Mouse (Mus musculus) gastrocnemius, adult 2 months (tissue): ENCODE data around the gene Pde4d. TPM values are rescaled to one million over a fixed set of nuclear protein-coding genes. Genes with fewer than 3 reads are reported as not detected.
A peak's percentile ranks its signal among the peaks of the same experiment; 100 is the strongest.

ENCODE experiments used
- DNase-seq: peaks from one replicate; pipeline ENCODE4 v3.0.0; 2022
- H3K27ac ChIP-seq: fragments of 200-600 bp; 2 replicates; pipeline ENCODE4 v1.8.1; 2022; ENCODE audit warnings: mild to moderate bottlenecking
- H3K4me3 ChIP-seq: fragments of 200-600 bp; 2 replicates; pipeline ENCODE4 v1.8.1; 2022; ENCODE audit warnings: mild to moderate bottlenecking, moderate library complexity
- CTCF ChIP-seq: fragments of 200-600 bp; IDR thresholded peaks from 2 replicates; pipeline ENCODE4 v1.8.1; 2022; ENCODE audit warnings: antibody characterized with exemption, mild to moderate bottlenecking, moderate library complexity
- intact Hi-C: fragments of 180-260 bp; cut with DNase I; formaldehyde crosslinking; loops from one replicate; pipeline ENCODE4 v1.15.1; 2025
- total RNA-seq, 2 experiments: library from RNA; stranded (reverse); gene quantifications; 2 replicates each; pipeline ENCODE4 v1.2.3; 2021

Gene Pde4d
- total RNA-seq, 2 experiments from 2014 or later = 239 to 330 TPM

DNA sequence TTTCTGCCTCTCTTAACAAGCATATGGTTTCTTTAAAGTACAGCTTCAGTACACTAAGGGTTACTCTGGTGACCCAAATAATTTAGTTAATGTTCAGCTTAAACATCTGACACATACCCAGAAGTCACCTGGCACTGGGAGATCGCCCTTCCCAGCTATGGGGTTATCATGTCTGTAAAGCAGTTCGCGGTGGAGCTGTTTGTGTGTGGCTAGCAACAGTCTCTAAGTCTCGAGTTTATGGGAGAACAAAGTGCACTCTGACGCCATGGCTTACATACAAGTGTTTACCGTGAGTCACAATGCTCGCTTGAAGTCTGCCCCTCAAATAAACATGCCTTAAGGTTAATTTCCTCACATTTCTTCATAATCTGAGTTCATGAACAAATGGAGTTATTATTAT, 1053.0 kb downstream of the Pde4d start:
- TF ChIP-seq CTCF = no peak
- peak overlapping the region; percentile 24; the same call in 1 of the 2 replicates for H3K27ac ChIP-seq
- intact Hi-C loops = no loop called here
- DNase-seq = no peak
- H3K4me3 ChIP-seq = no peak overlapping the region

DNA sequence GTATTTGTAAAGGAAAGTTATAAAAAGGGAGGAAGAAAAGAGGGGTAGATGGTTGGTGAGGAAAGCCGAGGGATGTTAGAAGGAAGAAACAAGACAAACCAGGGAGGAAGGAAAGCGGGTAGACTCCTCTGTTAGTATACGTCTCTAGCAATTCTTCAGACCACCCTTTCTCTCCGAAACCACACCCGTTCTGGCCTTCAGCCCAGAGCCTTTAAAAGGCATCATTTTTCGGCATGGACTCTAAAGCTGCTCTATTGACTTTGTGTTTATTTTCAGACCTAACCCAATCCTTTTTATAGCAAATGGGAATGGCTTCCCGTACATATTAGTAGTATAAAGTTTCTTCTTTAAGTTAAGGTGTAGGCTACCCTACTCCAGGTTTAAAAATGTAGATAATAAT, 1057.0 kb downstream of the Pde4d start:
- no peak for DNase-seq
- H3K4me3 ChIP-seq = no peak overlapping the region
- intact Hi-C loops = no loop called here
- no peak overlapping the region for H3K27ac ChIP-seq
- TF ChIP-seq CTCF = no peak

- no peak overlapping the region for H3K4me3 ChIP-seq
- no peak overlapping the region for H3K27ac ChIP-seq
- intact Hi-C loops = no loop called here
- TF ChIP-seq CTCF = no peak
- no peak for DNase-seq
Observed at GRCm38 (mm10) chr13:109508472-109508871, 1058.7 kb downstream of the Pde4d start.

DNA sequence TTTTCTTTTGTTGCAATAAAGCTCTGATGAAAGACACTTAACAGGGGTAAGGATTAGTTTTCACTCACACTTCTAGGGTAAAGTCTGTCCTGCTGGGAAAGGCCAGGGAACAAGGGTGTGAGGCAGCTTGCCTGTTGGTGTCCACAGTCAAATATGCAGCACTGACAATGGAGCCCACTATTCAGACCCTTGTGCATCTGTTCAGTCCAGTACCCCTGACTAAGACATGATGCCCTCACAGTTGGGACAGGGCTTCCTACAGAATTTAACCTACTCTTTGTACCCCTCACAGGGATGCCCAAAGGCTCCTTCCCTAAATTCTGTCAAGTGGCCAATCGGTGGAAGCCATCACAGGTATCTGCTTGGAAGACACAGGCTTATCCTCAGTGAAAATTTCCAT, 1068.4 kb downstream of the Pde4d start:
- DNase-seq = no peak
- no peak for TF ChIP-seq CTCF
- Histone ChIP-seq H3K27ac (no peak overlapping the region), H3K4me3 (no peak overlapping the region)
- intact Hi-C loops = loop anchor here (2.0 to 5.0 kb wide), 2 partner anchors 171 to 287 kb away; no protein-coding TSS in a partner anchor

DNA sequence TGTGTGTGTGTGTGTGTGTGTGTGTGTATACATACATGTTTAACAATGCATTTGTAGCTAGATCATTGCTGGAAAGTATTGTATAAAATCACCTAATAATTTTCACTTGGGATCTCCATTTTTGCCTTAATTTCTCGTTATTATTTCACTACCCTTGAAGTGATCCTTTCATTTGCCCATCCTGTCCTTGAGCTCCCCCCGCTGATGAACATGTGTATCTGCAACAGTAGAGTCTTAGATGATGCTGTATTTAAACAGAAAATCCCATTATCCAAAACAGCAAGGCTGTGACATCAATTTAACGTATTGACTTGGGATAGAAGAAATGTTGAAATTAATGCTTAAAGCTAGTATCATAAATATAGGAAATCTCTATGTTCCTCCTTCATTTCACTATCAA, 1069.7 kb downstream of the Pde4d start:
- H3K27ac ChIP-seq = no peak overlapping the region
- TF ChIP-seq CTCF = peak; percentile 74
- H3K4me3 ChIP-seq = no peak overlapping the region
- intact Hi-C loops = loop anchor here (2.0 to 5.0 kb wide), 2 partner anchors 172 to 289 kb away; no protein-coding TSS in a partner anchor
- DNase-seq = no peak

GRCm38 (mm10) chr13:109519966-109520646, 1070.4 kb downstream of the Pde4d start:
- intact Hi-C loops = loop anchor here (2.0 to 5.0 kb wide), 2 partner anchors 173 to 289 kb away; no protein-coding TSS in a partner anchor
- Histone ChIP-seq H3K4me3 (no peak overlapping the region), H3K27ac (no peak overlapping the region)
- no peak for DNase-seq
- no peak for TF ChIP-seq CTCF

DNA sequence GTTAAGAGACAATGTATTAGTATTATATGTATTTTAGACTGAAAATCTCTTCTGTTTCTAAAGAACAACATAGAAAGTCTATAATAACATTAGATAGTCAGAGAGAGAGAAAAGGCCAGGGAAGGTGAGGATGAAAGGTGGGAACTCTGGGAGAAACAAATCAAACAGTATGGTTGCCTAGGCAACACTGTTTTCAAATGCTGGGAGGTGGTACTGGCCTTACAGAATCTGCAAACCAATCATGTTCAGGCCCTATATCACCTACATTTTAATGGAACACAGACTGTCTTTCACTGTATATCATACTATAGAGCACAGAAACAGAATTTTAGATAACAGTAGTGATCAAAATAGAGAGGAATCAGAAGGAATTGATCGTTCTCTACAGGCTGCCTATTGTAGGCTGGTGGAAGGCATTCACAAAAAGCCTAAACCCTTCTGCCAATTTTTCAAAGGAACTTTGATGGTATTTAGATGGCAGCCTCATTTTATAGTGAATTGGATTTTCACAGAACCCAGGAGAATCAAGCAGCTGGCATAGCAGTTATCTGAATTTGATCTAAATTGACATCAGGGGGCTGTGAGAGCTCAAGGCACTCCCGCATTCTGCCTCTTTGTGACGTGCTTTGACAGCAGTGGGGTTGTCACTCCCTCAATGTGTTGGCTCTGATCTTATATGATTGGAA, 1084.2 kb downstream of the Pde4d start:
- no peak for DNase-seq
- H3K4me3 ChIP-seq = no peak overlapping the region
- TF ChIP-seq CTCF = no peak
- no peak overlapping the region for H3K27ac ChIP-seq
- intact Hi-C loops = no loop called here

DNA sequence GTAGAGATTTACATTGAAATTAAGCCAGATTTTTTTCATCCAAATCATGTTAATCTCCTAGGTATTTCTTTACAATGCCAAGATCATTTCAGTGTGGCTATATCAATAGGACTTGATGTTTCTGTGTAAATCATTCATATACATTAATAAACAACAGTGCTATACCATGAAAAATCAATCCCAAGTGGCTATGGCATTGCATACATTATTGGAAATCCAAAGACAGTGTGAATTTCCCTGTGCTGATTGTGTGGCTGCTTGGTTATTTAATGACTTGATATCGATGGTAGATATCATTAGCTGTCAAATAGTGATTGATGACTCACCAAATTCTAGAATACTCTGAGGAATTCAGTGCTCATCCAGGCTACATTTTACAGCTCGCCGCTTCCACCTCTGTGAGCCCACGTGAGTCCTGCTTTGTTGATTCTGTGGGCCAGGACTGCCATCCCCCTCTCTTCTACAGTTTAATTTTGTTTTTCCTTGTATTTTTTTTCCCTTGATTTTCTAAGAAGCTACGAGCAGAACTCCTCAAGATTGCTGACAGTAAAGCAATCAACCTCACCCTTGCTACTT, 1085.0 kb downstream of the Pde4d start:
- DNase-seq = no peak
- Histone ChIP-seq H3K27ac (no peak overlapping the region), H3K4me3 (no peak overlapping the region)
- no peak for TF ChIP-seq CTCF
- intact Hi-C loops = no loop called here

DNA sequence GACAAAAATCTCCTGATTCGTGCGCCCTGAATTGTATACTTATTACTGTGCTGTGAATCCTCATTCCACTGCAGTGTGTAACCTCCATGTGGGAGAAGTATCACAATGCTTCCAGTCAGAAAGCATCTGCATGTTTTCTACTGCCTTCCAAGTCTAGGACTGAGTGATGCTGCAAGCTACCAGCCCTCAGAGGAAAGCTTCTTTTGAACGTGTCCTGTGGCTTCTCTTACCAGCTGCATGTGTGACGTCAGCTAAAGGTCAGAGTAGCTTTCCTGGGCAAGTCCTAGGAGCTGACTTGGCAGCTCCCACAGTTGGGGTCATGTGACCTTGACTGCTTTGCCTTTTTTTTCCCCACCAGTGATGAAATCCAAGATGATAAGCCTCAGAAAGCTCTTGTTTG, 1086.9 kb downstream of the Pde4d start:
- intact Hi-C loops = no loop called here
- no peak overlapping the region for H3K4me3 ChIP-seq
- no peak for TF ChIP-seq CTCF
- DNase-seq = peak; percentile 33
- H3K27ac ChIP-seq = no peak overlapping the region

GRCm38 (mm10) chr13:109539371-109539770, 1089.6 kb downstream of the Pde4d start:
- Histone ChIP-seq H3K27ac (no peak overlapping the region), H3K4me3 (no peak overlapping the region)
- no peak for TF ChIP-seq CTCF
- DNase-seq = no peak
- intact Hi-C loops = no loop called here

DNA sequence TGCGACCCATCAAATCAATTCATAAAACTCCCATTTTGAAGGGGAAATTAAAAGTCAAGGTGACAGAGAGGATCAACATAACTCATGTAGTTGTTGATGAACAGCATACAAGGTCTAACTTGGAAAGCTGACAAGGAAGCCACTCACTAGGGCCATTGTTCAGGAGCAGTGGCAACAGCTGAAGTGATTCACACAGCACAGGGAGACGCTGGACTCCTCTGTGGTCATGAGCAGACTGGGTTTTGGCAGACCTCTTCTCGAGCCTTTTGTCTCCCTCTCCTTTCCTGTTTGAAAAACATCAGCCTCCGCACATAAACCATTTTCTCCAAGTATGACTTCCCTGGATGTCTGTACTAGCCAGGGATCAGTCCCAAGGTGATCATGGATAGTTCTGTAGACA, 1094.9 kb downstream of the Pde4d start:
- Histone ChIP-seq H3K27ac (peak overlapping the region; percentile 1; the same call in 1 of the 2 replicates), H3K4me3 (no peak overlapping the region)
- no peak for DNase-seq
- TF ChIP-seq CTCF = no peak
- intact Hi-C loops = loop anchor here (10.0 kb wide), 1 partner anchor 100 kb away; no protein-coding TSS in a partner anchor

DNA sequence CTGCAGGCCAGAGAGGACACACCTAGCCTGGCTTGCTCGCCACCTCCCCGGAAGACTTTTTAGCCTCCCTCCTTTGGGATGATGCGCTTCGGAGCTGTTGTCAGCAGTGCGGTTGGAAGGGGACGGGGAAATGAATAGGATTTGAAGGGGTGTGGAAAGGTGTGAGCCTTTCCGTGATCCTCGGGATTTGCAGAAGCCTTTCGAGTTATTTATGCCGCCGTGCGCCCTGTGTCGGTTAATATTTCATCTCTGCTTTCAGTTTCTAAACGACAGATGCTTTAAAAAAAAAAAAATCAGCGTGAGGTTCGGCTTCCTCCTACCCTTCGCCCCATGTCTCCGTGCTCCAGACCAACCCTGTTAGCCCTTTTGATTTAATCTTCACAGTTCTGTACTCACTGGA, 1096.6 kb downstream of the Pde4d start:
- TF ChIP-seq CTCF = no peak
- intact Hi-C loops = loop anchor here (2.0 to 10.0 kb wide), 3 partner anchors 102 to 202 kb away; no protein-coding TSS in a partner anchor
- no peak for DNase-seq
- H3K27ac ChIP-seq = peak overlapping the region; percentile 70
- H3K4me3 ChIP-seq = peak overlapping the region; percentile 61

- Histone ChIP-seq H3K27ac (peak overlapping the region; percentile 70; the same call in 1 of the 2 replicates), H3K4me3 (peak overlapping the region; percentile 61)
- no peak for TF ChIP-seq CTCF
- peak; percentile 26 for DNase-seq
- intact Hi-C loops = loop anchor here (1.0 to 10.0 kb wide), 4 partner anchors 102 to 318 kb away; no protein-coding TSS in a partner anchor
Observed at GRCm38 (mm10) chr13:109547006-109547587, 1097.3 kb downstream of the Pde4d start.
